Mouse (Mus musculus) Muller cell, postnatal 12 days (primary cell): ENCODE data around the gene Susd6.

Source experiments
- DNase-seq: peaks from one replicate; pipeline ENCODE4 v3.0.0-alpha.2; 2015; ENCODE audit errors: inconsistent ontology term

Gene Susd6

DNA sequence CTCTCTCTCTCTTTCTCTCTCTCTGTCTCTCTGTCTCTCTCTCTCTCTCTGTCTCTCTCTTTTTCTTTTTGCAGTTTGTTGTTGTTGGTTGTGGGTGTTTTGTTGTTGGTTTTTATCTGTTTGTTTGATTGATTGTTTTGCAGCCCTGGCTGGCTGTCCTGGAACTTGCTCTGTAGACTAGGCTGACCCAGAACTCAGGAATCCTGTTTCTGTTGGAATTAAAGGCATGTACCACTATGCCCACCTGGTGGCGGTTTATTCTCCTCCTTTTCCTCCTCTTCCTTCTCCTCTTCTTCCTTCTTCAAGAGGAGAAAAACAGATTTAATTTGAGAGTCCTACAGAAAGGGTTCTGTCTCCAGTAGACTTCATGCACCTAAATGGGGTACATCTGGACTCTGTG is 137.2 kb downstream of the Susd6 start:
- DNase-seq = no peak

DNA sequence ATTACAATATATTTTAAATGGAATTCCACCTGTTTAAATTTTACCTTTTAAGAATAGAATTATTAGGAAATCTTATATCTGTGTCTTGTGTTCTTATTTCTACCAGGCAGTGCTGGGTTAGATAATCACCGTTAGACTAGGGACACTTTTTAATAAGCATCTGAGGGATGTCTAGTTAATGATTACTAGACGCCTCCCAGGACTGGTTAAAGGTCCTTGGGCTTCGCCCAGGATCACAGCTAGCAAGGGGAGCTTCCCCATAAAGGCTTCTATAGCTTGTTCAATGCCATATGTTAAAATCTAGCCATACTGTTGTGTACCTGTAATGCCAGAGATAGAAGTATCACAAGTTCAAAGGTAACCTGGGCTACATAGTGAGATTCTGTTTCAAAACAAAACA is 138.6 kb downstream of the Susd6 start:
- DNase-seq = no peak

DNA sequence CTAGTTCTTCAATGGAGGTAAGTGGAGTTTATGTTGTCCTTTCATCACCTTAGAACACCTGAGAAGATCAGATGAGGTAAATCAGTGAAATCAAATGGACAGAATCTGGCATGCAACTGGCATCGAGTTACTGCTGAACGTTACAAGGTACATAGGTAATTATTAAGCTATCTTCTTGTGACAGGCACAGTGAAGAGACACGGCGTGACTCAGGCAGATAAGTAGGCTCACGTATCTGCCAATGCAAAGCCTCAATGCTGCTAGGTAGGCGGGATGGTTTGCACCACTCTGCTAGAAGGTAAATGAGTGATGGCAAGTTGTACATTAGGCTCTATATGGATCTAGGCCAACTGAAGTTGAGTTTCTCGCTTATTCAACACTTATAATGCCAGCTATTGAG is 139.8 kb downstream of the Susd6 start:
- DNase-seq = no peak
